Mouse (Mus musculus) neural tube, embryonic 11.5 days (tissue): ENCODE results near the gene Gm40193. TPM values are rescaled to one million over a fixed set of nuclear protein-coding genes. Genes with fewer than 3 reads are reported as not detected.

ENCODE experiments used
- ATAC-seq: fragments of 200-750 bp; cut with Nextera tagmentation; 2 replicates; pipeline ENCODE4 v1.8.0; 2017; ENCODE audit warnings: moderate number of reproducible peaks, mild to moderate bottlenecking, moderate TSS enrichment, moderate library complexity; ENCODE audit not compliant: insufficient read depth, low FRiP score, low TSS enrichment
- DNase-seq: peaks from one replicate; pipeline ENCODE4 v3.0.0-alpha.2; 2015; ENCODE audit warnings: low spot score
- H3K27ac ChIP-seq: fragments of 300-500 bp; sonication (generic); 2 replicates; pipeline ENCODE4 v1.5.1; 2014; ENCODE audit warnings: low read depth, mild to moderate bottlenecking, low read length
- H3K27me3 ChIP-seq: fragments of 300-500 bp; sonication (generic); 2 replicates; pipeline ENCODE4 v1.6.1; 2014; ENCODE audit warnings: mild to moderate bottlenecking, low read length, mixed read lengths; ENCODE audit not compliant: control insufficient read depth, insufficient read depth
- H3K36me3 ChIP-seq: fragments of 300-500 bp; sonication (generic); 2 replicates; pipeline ENCODE4 v1.6.1; 2014; ENCODE audit warnings: mild to moderate bottlenecking, low read length, moderate library complexity, mixed read lengths; ENCODE audit not compliant: control insufficient read depth, insufficient read depth
- H3K4me1 ChIP-seq: fragments of 300-500 bp; sonication (generic); 2 replicates; pipeline ENCODE4 v1.6.1; 2014; ENCODE audit warnings: low read length, mixed read lengths; ENCODE audit not compliant: control insufficient read depth, insufficient read depth
- H3K4me2 ChIP-seq: fragments of 300-500 bp; sonication (generic); 2 replicates; pipeline ENCODE4 v1.6.1; 2014; ENCODE audit warnings: low read depth, mild to moderate bottlenecking, moderate library complexity
- H3K4me3 ChIP-seq: fragments of 300-500 bp; sonication (generic); 2 replicates; pipeline ENCODE4 v1.5.1; 2014; ENCODE audit warnings: low read depth, low read length
- H3K9ac ChIP-seq: fragments of 300-500 bp; sonication (generic); 2 replicates; pipeline ENCODE4 v1.6.1; 2014; ENCODE audit warnings: mild to moderate bottlenecking, low read length
- H3K9me3 ChIP-seq: fragments of 300-500 bp; sonication (generic); 2 replicates; pipeline ENCODE4 v1.6.1; 2016; ENCODE audit warnings: low read length; ENCODE audit not compliant: control insufficient read depth
- WGBS: fragments of 180-500 bp; shearing (Covaris S2); extraction: QIAGEN DNeasy Blood & Tissue Kit; methylation state at CpG from one replicate; pipeline ENCODE4 v1.1.7; 2014; 5-methylcytosine and 5-hydroxymethylcytosine counted together
- polyA plus RNA-seq: library from polyadenylated mRNA; unstranded; fragments of >200 nt; fragmentation: Nextera tagmentation; extraction: Ambion mirVana; gene quantifications from 2 replicates; pipeline ENCODE4 v1.2.1, GENCODE M21; 2014

Gene Gm40193
- polyA plus RNA-seq, 1 experiment from 2014 or later: not detected

GRCm38 (mm10) chr11:70485498-70485897 lies 47.2 kb downstream of the Gm40193 start:
- Histone ChIP-seq H3K27ac (no peak overlapping the region), H3K27me3 (no peaks in the 10 kb centered on the region), H3K36me3 (no peaks in the 10 kb centered on the region), H3K9me3 (no peaks in the 10 kb centered on the region), H3K4me3 (no peak overlapping the region), H3K4me2 (no peak overlapping the region), H3K9ac (no peak overlapping the region), H3K4me1 (no peaks in the 10 kb centered on the region)
- no peak for ATAC-seq
- WGBS: 64% methylated on average over 2 of the region's 2 CpGs
- no peak for DNase-seq

Other genes with a start within 250 kb of the Gm40193 start
- not detected in 2 replicates for gene Alox12e, start 210.3 kb downstream of the Gm40193 start, polyA plus RNA-seq
- not detected in 2 replicates for gene Alox15, start 180.9 kb downstream of the Gm40193 start, polyA plus RNA-seq
- 38.3 and 41.8 TPM in 2 replicates for gene Pelp1, start 122.9 kb downstream of the Gm40193 start, polyA plus RNA-seq
- gene Arrb2, start 100.3 kb downstream of the Gm40193 start, polyA plus RNA-seq: 24.2 and 31.0 TPM in 2 replicates
- 39.1 and 41.6 TPM in 2 replicates for gene Med11, start 81.0 kb downstream of the Gm40193 start, polyA plus RNA-seq
- 0.19 TPM in 1 of 2 replicates, not detected in the other for gene Zmynd15, start 73.5 kb downstream of the Gm40193 start, polyA plus RNA-seq
- gene Cxcl16, start 73.0 kb downstream of the Gm40193 start, polyA plus RNA-seq: 0.84 and 0.93 TPM in 2 replicates
- gene Tm4sf5, start 27.7 kb downstream of the Gm40193 start, polyA plus RNA-seq: not detected in 2 replicates
- 0.39 TPM in 1 of 2 replicates, not detected in the other for gene Vmo1, start 18.3 kb downstream of the Gm40193 start, polyA plus RNA-seq
- 0.20 TPM in 1 of 2 replicates, not detected in the other for gene Gltpd2, start 13.7 kb downstream of the Gm40193 start, polyA plus RNA-seq
- 898 and 923 TPM in 2 replicates for gene Psmb6, start 7.6 kb downstream of the Gm40193 start, polyA plus RNA-seq
- gene Pld2, start 7.1 kb upstream of the Gm40193 start, polyA plus RNA-seq: 2.9 and 4.0 TPM in 2 replicates
- gene Mink1, start 29.9 kb upstream of the Gm40193 start, polyA plus RNA-seq: 15.0 and 16.0 TPM in 2 replicates
- gene 4930544D05Rik, start 82.9 kb upstream of the Gm40193 start, polyA plus RNA-seq: not detected in 2 replicates
- gene Chrne, start 86.3 kb upstream of the Gm40193 start, polyA plus RNA-seq: 0.41 TPM in 1 of 2 replicates, not detected in the other
- gene Gp1ba, start 106.2 kb upstream of the Gm40193 start, polyA plus RNA-seq: 1.3 and 1.6 TPM in 2 replicates
- 86.4 and 92.9 TPM in 2 replicates for gene Rnf167, start 114.3 kb upstream of the Gm40193 start, polyA plus RNA-seq
- 142 and 146 TPM in 2 replicates for gene Slc25a11, start 114.5 kb upstream of the Gm40193 start, polyA plus RNA-seq
- 1,399 and 1,464 TPM in 2 replicates for gene Pfn1, start 121.7 kb upstream of the Gm40193 start, polyA plus RNA-seq
- 39.3 and 48.9 TPM in 2 replicates for gene Eno3, start 124.3 kb upstream of the Gm40193 start, polyA plus RNA-seq
- gene Spag7, start 136.5 kb upstream of the Gm40193 start, polyA plus RNA-seq: 146 and 152 TPM in 2 replicates
- gene Camta2, start 155.2 kb upstream of the Gm40193 start, polyA plus RNA-seq: 10.7 and 10.8 TPM in 2 replicates
- 0.86 and 1.3 TPM in 2 replicates for gene Inca1, start 167.2 kb upstream of the Gm40193 start, polyA plus RNA-seq
- gene Kif1c, start 167.6 kb upstream of the Gm40193 start, polyA plus RNA-seq: 5.4 and 6.5 TPM in 2 replicates
- 9.9 and 10.6 TPM in 2 replicates for gene Zfp3, start 231.3 kb upstream of the Gm40193 start, polyA plus RNA-seq